20 mouse cellular contexts compared by ENCODE assay signal in genomic region chr6:117134526-117134925, GRCm38 (mm10). TPM values are rescaled to one million over a fixed set of nuclear protein-coding genes. Genes with fewer than 3 reads are reported as not detected.
DNase-seq lines count a peak whose midpoint lies in the region; ATAC-seq and TF ChIP-seq lines count a peak whose summit lies in the region.
"Had no signal": no experiment of that assay in that cellular context is flagged by ENCODE, and none has a peak within 500 bp of the region (broad histone marks: within the 10 kb centered on the region; RNA-seq: fewer than 3 reads in every experiment).

No protein-coding gene starts in this region.

- no peak for DNase-seq in embryonic facial prominence, embryonic 14.5 days (ENCODE audit: low spot score)
- no peak for DNase-seq in embryonic facial prominence, embryonic 10.5 days (ENCODE audit: low spot score)
- peak; percentile 55 for DNase-seq in kidney, postnatal 0 days (ENCODE audit: low spot score)
- no peak for DNase-seq in kidney, adult 18-20 months
- no peak for DNase-seq in lung, adult 18-20 months
- DNase-seq in forebrain, postnatal 0 days = no peak
- DNase-seq: cerebellum, postnatal 14 days; gastrocnemius, postnatal 25 days; kidney, postnatal 4 days; liver, embryonic 13.5 days; thymus, adult 2 months had no signal

- ATAC-seq in embryonic facial prominence, embryonic 14.5 days (ENCODE audit: low read depth) = 0 out of 2 replicates have a peak, but pooled peaks have one; percentile 22
- no peak for ATAC-seq in kidney, postnatal 0 days (replicated peaks; ENCODE audit: low FRiP score, low read depth)
- ATAC-seq in heart, embryonic 13.5 days (ENCODE audit: extremely low read depth, insufficient number of reproducible peaks, low FRiP score, low TSS enrichment) = no peak
- ATAC-seq in limb, embryonic 15.5 days (ENCODE audit: insufficient number of reproducible peaks, low FRiP score, low TSS enrichment, low read depth) = peak; percentile 66; the same call in 1 of the 2 replicates
- ATAC-seq in forebrain, postnatal 0 days = no peak
- ATAC-seq: CD4-positive, CD25-positive, alpha-beta regulatory T cell, adult 4 months; inflammation-experienced regulatory T-cells, adult 6 months; lung, postnatal 0 days; midbrain, embryonic 16.5 days had no signal

- WGBS in embryonic facial prominence, embryonic 14.5 days = 66% methylated on average over 4 of the region's 4 CpGs
- WGBS in embryonic facial prominence, embryonic 10.5 days = 79% methylated on average over 4 of the region's 4 CpGs
- 55% methylated on average over 4 of the region's 4 CpGs for WGBS in kidney, postnatal 0 days
- 25% methylated on average over 4 of the region's 4 CpGs for WGBS in heart, embryonic 13.5 days
- 64% methylated on average over 4 of the region's 4 CpGs for WGBS in limb, embryonic 15.5 days
- 77% methylated on average over 4 of the region's 4 CpGs for WGBS in forebrain, postnatal 0 days

- TF ChIP-seq CTCF in kidney, postnatal 0 days (IDR thresholded peaks at IDR 0.05; ENCODE audit: low read depth) = no peak
- no peak for TF ChIP-seq CTCF in forebrain, postnatal 0 days (IDR thresholded peaks at IDR 0.05; ENCODE audit: low read depth)

- H3K27me3 ChIP-seq in embryonic facial prominence, embryonic 14.5 days (replicated peaks; ENCODE audit: control insufficient read depth, insufficient read depth, low read length) = no peaks in the 10 kb centered on the region; the same call in 1 of the 2 replicates
- H3K27me3 ChIP-seq in embryonic facial prominence, embryonic 10.5 days (replicated peaks; ENCODE audit: low read depth, poor library complexity, severe bottlenecking) = no peaks in the 10 kb centered on the region
- no peaks in the 10 kb centered on the region for H3K27me3 ChIP-seq in kidney, postnatal 0 days (ENCODE audit: insufficient read depth, low read length)
- H3K27me3 ChIP-seq in heart, embryonic 13.5 days (replicated peaks) = 0 out of 2 replicates have a peak, but pooled peaks cover 5% of the 10 kb centered on the region
- no peaks in the 10 kb centered on the region for H3K27me3 ChIP-seq in limb, embryonic 15.5 days
- no peaks in the 10 kb centered on the region for H3K27me3 ChIP-seq in forebrain, postnatal 0 days (ENCODE audit: insufficient read depth, low read length)
- H3K27me3 ChIP-seq: liver, embryonic 13.5 days; megakaryocyte, embryonic 14.5 days had no signal

- H3K27ac ChIP-seq in embryonic facial prominence, embryonic 14.5 days (replicated peaks; ENCODE audit: low read depth, low read length) = no peak overlapping the region
- no peak overlapping the region for H3K27ac ChIP-seq in embryonic facial prominence, embryonic 10.5 days (replicated peaks)
- H3K27ac ChIP-seq in kidney, postnatal 0 days = no peak overlapping the region
- peak overlapping the region; percentile 79 for H3K27ac ChIP-seq in heart, embryonic 13.5 days (replicated peaks)
- H3K27ac ChIP-seq in limb, embryonic 15.5 days = 0 out of 2 replicates have a peak overlapping the region, but pooled peaks have one; percentile 9
- H3K27ac ChIP-seq in forebrain, postnatal 0 days (ENCODE audit: low read depth, low read length) = no peak overlapping the region
- H3K27ac ChIP-seq: hindbrain, embryonic 12.5 days; liver, embryonic 13.5 days had no signal

- no peaks in the 10 kb centered on the region for H3K36me3 ChIP-seq in embryonic facial prominence, embryonic 14.5 days (ENCODE audit: control insufficient read depth, insufficient read depth, low read length)
- no peaks in the 10 kb centered on the region for H3K36me3 ChIP-seq in embryonic facial prominence, embryonic 10.5 days (replicated peaks)
- no peaks in the 10 kb centered on the region for H3K36me3 ChIP-seq in kidney, postnatal 0 days (ENCODE audit: insufficient read depth, low read length)
- no peaks in the 10 kb centered on the region for H3K36me3 ChIP-seq in heart, embryonic 13.5 days
- no peaks in the 10 kb centered on the region for H3K36me3 ChIP-seq in limb, embryonic 15.5 days
- no peaks in the 10 kb centered on the region for H3K36me3 ChIP-seq in forebrain, postnatal 0 days (ENCODE audit: insufficient read depth)
- H3K36me3 ChIP-seq: G1E; hindbrain, embryonic 12.5 days; liver, embryonic 13.5 days had no signal

- no peak overlapping the region for H3K9ac ChIP-seq in embryonic facial prominence, embryonic 14.5 days (ENCODE audit: low read depth, low read length)
- H3K9ac ChIP-seq in kidney, postnatal 0 days (ENCODE audit: low read depth, low read length) = no peak overlapping the region
- no peak overlapping the region for H3K9ac ChIP-seq in heart, embryonic 13.5 days
- no peak overlapping the region for H3K9ac ChIP-seq in limb, embryonic 15.5 days
- no peak overlapping the region for H3K9ac ChIP-seq in forebrain, postnatal 0 days
- H3K9ac ChIP-seq: hindbrain, embryonic 12.5 days; liver, embryonic 13.5 days had no signal

- H3K9me3 ChIP-seq in embryonic facial prominence, embryonic 14.5 days (ENCODE audit: control insufficient read depth, low read length) = no peaks in the 10 kb centered on the region
- no peaks in the 10 kb centered on the region for H3K9me3 ChIP-seq in embryonic facial prominence, embryonic 10.5 days
- H3K9me3 ChIP-seq in kidney, postnatal 0 days (replicated peaks; ENCODE audit: low read length) = no peaks in the 10 kb centered on the region
- H3K9me3 ChIP-seq in heart, embryonic 13.5 days = no peaks in the 10 kb centered on the region
- H3K9me3 ChIP-seq in limb, embryonic 15.5 days = no peaks in the 10 kb centered on the region
- H3K9me3 ChIP-seq in forebrain, postnatal 0 days (ENCODE audit: low read length) = no peaks in the 10 kb centered on the region
- H3K9me3 ChIP-seq: hindbrain, embryonic 12.5 days; liver, embryonic 13.5 days had no signal

- no peak overlapping the region for H3K4me3 ChIP-seq in embryonic facial prominence, embryonic 14.5 days (ENCODE audit: low read depth, low read length)
- H3K4me3 ChIP-seq in embryonic facial prominence, embryonic 10.5 days = no peak overlapping the region
- H3K4me3 ChIP-seq in kidney, postnatal 0 days (replicated peaks; ENCODE audit: low read depth, low read length) = no peak overlapping the region
- H3K4me3 ChIP-seq in heart, embryonic 13.5 days = no peak overlapping the region
- H3K4me3 ChIP-seq in limb, embryonic 15.5 days = no peak overlapping the region
- H3K4me3 ChIP-seq in forebrain, postnatal 0 days (ENCODE audit: low read depth, low read length) = no peak overlapping the region
- H3K4me3 ChIP-seq: hindbrain, embryonic 12.5 days; liver, embryonic 13.5 days; megakaryocyte, embryonic 14.5 days had no signal

- H3K4me1 ChIP-seq in embryonic facial prominence, embryonic 14.5 days (ENCODE audit: control insufficient read depth, insufficient read depth, low read length) = peaks cover 19% of the 10 kb centered on the region
- peaks cover 17% of the 10 kb centered on the region for H3K4me1 ChIP-seq in embryonic facial prominence, embryonic 10.5 days
- peaks cover 7% of the 10 kb centered on the region; the same call in 1 of the 2 replicates for H3K4me1 ChIP-seq in kidney, postnatal 0 days (replicated peaks; ENCODE audit: insufficient read depth, low read length)
- peaks cover 19% of the 10 kb centered on the region for H3K4me1 ChIP-seq in heart, embryonic 13.5 days
- peaks cover 35% of the 10 kb centered on the region for H3K4me1 ChIP-seq in limb, embryonic 15.5 days
- no peaks in the 10 kb centered on the region for H3K4me1 ChIP-seq in forebrain, postnatal 0 days (ENCODE audit: insufficient read depth)
- H3K4me1 ChIP-seq: liver, embryonic 13.5 days; megakaryocyte, embryonic 14.5 days had no signal

- no peak overlapping the region for H3K4me2 ChIP-seq in embryonic facial prominence, embryonic 14.5 days (ENCODE audit: low read depth, low read length)
- no peak overlapping the region for H3K4me2 ChIP-seq in kidney, postnatal 0 days (ENCODE audit: low read length)
- H3K4me2 ChIP-seq in heart, embryonic 13.5 days = peak overlapping the region; percentile 4; the same call in 1 of the 2 replicates
- no peak overlapping the region for H3K4me2 ChIP-seq in limb, embryonic 15.5 days
- H3K4me2 ChIP-seq in forebrain, postnatal 0 days (ENCODE audit: low read depth) = no peak overlapping the region
- H3K4me2 ChIP-seq: hindbrain, embryonic 12.5 days; liver, embryonic 13.5 days had no signal

RNA-seq across cellular contexts. Expression of gene Cxcl12, which starts 33.8 kb away (rescaled TPM):
- polyA plus RNA-seq in embryonic facial prominence, embryonic 14.5 days (2014; fragmentation: Nextera tagmentation; extraction: Ambion mirVana) = 190 and 226 TPM in 2 replicates
- 101 and 126 TPM in 2 replicates for polyA plus RNA-seq in embryonic facial prominence, embryonic 10.5 days (2016; fragmentation: Nextera tagmentation; extraction: Ambion mirVana)
- 194 and 204 TPM in 2 replicates for polyA plus RNA-seq in kidney, postnatal 0 days (2015; fragmentation: Nextera tagmentation; extraction: Ambion mirVana)
- 184 and 188 TPM in 2 replicates for polyA plus RNA-seq in heart, embryonic 13.5 days (2015; fragmentation: Nextera tagmentation; extraction: Ambion mirVana)
- polyA plus RNA-seq in limb, embryonic 15.5 days (2015; fragmentation: Nextera tagmentation; extraction: Ambion mirVana) = 170 and 182 TPM in 2 replicates
- 26.5 and 32.0 TPM in 2 replicates for total RNA-seq in forebrain, postnatal 0 days (2014; rRNA removed)
- 70.7 and 99.6 TPM in 2 replicates for polyA plus RNA-seq in forebrain, postnatal 0 days (2015; fragmentation: Nextera tagmentation; extraction: Ambion mirVana)
- polyA plus RNA-seq: CD4-positive, CD25-positive, alpha-beta regulatory T cell, adult 4 months; G1E; inflammation-experienced regulatory T-cells, adult 6 months had no signal

Comparison
In these comparisons a context has a peak if more than half of its experiments do, and no peak if none do; other contexts are left out.
1. ATAC-seq: peak in embryonic facial prominence, embryonic 14.5 days (single experiment) and limb, embryonic 15.5 days (single experiment); none in kidney, postnatal 0 days (single experiment), heart, embryonic 13.5 days (single experiment) and forebrain, postnatal 0 days (single experiment).
2. H3K27ac ChIP-seq: peak in heart, embryonic 13.5 days (single experiment) and limb, embryonic 15.5 days (single experiment); none in embryonic facial prominence, embryonic 14.5 days (single experiment), embryonic facial prominence, embryonic 10.5 days (single experiment), kidney, postnatal 0 days (single experiment) and forebrain, postnatal 0 days (single experiment).